Mouse (Mus musculus) NIH3T3 (cell line): ENCODE measurements around the gene Fam222b.

Source experiments
- DNase-seq: peaks from one replicate; pipeline ENCODE4 v3.0.0-alpha.2; 2012; ENCODE audit warnings: low read depth

Gene Fam222b

DNA sequence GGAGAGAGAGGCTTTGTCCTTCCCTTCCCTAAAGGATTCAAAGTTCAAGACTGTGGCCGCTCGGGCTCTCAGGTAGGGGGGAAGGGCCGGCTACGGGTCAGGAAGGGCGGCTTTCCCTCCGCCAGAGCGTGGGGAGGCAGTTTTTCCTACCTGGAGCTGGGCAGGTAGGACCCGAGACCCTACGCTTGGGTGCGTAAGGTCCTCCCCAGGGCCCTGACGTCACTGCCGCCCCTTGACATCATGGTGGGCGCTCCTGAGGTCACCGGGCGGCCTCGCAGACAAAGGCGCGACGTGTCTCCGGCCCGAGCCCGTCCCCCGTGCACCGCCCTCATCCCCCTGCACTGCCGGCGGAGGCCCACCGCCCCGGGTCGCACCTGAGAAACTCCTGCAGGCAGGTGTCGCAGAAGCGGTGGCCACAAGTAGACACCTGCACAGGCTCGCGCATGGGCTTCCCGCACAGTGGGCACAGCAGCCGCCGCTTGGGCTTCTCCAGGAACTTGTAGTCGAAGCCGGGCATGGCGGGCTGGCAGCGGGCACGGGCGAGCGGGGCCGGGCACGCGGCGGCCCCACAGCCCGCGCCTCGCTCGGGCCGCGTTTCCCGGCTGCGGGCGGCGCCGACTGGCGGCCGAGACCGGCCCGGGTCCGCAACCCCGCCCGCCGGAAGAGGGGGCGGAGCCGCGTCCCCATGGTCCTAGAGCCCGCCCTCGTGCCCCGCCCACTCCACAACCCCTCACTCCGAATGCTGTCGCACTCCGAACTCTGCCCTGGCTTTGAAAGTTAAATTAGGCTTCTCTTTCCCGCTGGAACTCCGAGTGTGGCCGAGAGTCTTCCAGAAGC is 70.7 kb downstream of the Fam222b start, which contains the start of gene Traf4:
Gene Traf4, minus strand, starts transcription at position 666 of the 837 bp plus-strand sequence.
- DNase-seq: peak; percentile 94

DNA sequence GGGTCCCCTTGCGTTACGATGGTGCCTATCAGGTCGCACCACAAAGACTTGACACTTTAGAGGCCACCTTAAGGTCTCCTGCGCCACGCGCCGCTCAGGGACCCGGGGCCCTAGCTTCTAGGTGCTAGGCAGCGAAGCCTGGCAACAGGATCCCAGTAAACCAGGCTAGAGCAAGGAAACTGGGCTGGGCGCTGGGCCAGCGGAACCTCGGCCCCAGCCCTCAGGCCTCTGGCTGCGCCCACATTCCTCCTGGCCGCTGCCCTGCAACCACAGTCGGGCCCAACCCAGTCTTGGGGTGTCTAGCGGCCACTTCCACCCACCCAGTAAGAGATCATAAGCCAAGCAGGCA is 71.3 kb downstream of the Fam222b start:
- peak; percentile 87 for DNase-seq

DNA sequence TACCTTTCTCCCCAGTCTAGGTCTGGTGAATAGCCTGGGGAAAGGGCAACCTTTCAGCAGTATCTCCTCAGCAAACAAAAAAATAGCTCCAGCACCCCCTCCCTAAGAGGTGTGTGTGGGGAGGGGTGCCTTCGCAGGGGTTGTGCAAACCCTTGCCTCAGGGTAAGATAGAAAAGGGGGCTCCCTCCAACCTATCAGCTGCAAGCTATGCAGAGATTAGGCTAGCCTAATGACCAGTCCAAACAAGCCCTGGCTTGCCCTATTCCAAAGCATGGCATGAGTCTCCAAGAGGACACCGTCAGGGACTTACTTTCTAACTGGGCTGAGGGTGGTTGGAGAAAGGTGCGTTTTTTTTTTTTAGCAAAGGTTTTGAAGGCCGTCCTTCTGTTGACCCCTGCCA is 71.7 kb downstream of the Fam222b start:
- no peak for DNase-seq

DNA sequence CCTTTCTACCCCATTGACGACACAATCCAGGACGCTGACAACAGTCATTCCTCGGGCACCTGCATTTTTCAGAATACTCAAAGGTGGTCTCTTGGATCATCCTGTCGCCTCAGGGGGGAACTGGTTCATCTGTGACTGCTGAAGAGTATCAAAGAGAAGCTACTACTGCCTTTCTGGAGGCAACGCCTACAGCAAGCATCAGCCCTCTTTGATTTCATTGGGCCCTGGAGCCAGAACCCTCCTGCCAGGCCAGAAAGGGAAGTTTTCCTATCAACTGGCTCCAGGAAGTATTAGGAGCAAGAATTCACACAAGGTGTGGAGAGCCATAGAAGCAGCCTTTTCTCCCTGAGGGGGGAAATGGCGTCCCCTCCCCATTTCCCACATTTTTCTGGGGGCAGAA is 72.2 kb downstream of the Fam222b start:
- no peak for DNase-seq

DNA sequence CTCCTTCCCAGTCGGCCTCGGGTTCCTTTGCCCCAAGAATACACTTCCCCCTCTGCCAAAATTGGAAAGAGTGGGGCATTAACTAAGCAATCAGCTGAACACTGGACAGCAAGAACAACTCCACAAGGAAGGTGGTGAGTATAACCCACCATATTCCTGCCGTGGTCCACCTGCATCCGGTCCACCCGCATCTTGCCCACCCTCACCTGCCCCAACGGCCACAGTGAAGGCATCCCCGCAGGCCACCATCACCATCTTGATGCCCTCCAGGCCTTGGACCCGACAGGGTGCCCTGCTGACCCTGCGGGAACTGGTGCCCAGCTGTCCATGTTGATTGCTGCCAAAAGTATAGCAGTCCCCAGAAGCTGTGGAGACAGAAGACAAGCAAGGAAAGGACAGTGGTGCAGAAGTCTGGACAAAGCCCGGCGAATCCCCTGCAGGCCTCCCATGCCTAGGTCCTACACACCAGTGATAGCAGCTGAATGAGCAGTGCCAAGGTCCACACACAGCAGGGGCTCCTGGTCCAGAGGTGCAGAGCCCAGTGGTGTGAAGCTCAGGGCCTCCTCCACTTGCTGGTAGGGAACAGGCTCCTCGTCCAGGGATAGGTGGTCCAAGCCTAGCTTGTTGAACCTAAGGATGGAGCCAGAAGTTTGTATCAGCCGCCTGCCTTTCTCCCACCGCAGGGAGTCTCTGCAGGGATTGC is 72.9 kb downstream of the Fam222b start:
- no peak for DNase-seq

DNA sequence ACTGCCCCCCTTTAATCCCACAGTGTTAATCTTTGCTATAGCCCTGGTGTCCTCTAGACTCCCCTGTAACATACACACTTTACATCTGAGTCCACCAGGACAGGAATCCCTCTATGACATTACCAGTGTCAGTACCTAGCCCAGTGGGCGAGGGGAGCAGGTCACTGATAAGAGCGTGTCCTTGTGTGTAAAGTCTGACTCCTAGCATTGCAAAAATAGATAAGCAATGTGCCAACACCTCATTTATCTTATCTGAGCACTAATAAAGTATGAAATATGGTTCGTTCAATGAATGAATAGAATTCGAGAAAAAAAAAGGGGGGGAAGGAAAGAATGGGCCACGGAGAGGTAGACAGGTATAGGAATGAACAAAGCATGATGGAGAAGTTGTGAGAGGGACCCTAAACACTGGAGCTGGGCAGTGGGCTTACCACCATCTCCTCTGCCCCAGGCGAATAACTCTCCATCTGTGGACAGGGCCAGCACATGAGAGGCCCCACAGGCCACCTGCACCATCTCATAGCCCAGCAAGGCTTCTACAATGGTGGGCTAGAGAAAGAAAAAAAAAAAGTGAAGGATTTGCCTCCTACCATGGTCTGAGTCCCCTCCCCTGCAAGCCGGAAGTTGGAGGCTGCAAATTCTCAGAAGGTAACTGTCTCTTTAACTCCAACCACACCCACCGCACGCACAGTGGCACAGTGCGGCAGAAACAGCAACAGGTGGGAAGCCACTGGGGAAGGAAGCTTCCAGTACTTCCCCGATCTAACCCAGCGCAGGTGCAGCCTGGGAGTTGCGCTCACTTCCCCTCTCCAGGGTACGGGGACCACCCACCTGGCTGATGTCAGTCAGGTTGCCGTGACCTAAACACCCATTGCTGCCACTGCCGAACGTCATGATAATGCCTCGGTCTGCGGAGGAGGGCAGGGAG is 74.3 kb downstream of the Fam222b start:
- DNase-seq: no peak

DNA sequence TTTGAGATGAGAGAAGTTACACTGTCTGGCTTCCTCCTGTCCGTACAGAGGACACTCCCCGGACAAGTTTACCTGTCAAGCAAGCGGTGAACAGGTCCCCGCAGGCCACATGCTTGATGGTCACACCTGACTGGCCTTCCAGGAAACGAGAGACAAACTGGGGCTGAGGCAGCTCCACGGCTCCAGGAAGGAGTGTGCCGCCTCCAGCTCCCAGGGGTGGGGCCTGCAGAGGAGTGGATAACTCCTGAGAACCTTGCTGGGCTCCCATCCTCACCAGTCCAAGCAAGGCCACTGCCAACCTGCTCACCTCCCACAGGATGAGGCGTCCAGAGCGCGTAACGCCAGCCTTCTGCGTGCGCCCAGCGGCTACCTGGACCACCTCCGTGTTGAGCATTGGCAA is 75.8 kb downstream of the Fam222b start:
- no peak for DNase-seq

DNA sequence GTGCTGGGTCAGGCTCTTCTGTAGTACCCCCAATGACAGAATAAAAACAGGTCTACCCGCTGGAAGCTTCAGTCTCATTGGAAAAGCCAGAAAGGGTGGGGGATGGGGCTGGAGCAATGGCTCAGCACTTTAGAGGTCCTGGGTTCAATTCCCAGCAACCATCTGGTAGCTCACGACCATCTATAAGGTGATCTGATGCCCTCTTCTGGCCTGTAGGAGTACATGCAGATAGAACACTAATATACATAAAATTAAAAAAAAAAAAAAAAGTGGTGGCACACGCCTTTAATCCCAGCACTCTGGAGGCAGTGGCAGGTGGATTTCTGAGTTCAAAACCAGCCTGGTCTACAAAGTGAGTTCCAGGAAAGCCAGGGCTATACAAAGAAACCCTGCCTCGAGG is 76.9 kb downstream of the Fam222b start:
- peak; percentile 41 for DNase-seq

DNA sequence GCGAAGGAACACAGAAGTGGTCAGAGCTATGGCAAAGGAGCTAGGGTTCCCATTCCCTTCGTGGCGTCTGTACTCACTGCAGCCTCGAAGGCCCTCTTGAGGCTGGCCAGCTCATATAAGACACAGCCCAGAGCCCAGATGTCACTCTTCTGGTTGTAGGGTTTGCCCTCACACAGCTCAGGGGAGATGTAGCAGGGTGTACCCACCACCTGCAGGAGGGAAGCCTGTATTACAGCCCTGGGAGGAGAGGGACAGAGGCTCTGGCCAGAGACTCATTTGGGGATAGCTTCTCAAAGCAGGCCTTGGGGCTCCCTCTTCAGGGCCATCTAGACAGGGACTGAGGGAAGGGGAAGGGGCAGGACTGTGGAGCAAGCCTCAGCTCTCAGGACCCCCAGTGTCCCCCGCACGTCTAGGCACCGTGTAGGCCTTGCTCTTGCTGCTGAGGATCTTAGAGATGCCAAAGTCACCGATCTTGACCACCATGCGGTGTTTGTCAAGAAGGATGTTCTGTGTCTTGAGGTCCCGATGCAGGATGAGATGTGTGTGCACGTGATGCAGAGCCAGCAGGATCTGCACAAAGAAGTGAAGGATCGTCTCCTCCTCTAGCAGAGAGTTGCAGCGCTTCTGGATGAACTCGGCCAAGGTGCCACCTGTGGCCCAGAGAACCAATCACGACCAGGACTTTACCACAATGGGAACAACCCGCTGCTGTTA is 77.7 kb downstream of the Fam222b start:
- peak; percentile 50 for DNase-seq

DNA sequence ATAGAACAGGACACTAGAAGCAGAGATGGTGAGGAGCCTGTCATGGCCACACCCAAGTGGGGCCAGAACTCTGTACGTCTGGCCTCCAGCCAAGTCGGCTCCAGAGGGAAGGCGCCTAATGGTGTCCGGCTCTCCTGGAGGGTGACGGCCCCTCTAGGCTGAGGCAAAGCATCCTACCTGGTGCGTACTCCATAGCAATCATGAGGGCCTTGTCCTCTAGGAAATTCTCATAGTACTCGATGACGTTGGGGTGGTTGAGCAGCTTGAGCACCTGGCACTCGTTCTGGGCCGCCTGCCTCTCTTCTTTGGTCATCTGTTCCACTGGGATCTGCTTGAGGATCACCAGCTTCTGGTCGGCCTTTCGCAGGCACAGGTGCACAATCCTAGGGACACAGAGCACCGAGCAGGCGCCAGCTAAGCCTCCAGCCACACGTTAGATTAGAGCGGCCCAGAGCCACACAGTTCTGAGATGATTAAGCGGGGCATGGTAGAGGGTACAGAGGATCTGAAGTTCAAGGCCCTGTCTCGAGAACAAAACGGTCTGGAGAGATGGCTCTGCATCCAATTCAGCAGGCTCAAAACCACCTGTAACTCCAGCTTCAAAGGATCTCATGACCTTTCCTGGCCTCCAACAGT is 78.4 kb downstream of the Fam222b start:
- no peak for DNase-seq

DNA sequence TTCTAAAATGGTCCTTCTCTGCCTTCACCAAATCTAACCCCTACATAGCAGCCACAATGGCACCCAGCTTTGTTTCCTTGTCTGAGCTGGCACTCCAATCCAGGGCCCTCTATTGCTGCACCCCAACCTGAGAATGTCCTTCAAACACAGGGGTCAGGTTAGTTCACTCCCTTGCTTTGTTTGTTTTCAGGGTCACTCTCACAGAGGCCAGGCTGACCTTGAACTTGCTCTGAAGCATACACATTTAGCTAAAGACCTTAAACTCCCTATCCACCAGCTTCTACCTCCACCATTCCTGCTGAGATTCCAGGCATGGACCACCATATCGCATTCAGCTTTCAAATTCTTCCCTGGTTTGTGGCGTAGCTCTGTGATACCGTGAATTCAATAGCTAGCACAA is 80.0 kb downstream of the Fam222b start:
- DNase-seq: no peak

DNA sequence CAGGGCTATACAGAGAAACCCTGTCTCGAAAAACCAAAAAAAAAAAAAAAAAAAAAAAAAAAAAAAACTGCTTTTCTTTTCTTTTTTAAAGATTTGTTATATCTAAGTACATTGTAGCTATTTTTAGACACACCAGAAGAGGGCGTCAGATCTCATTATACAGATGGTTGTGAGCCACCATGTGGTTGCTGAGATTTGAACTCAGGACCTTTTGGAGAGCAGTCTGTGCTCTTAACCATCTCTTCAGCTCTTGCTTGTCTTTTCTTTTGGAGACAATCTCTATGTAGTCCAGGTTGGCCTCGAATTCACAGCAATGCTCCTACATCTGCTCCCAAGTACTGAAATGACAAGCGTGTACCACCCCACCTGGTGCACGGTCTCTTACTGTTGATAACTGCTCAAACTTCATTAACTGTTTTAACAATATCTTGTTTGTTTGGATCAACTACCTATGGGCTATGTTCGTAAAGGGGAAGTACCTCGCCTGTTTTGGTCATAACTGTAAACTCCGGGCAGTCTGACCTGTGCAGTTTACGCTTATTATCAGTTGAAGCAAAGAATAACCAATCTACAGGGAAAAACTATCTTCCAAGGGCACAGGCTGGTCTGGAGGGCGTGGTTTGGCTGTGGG is 81.4 kb downstream of the Fam222b start:
- DNase-seq: peak; percentile 66

DNA sequence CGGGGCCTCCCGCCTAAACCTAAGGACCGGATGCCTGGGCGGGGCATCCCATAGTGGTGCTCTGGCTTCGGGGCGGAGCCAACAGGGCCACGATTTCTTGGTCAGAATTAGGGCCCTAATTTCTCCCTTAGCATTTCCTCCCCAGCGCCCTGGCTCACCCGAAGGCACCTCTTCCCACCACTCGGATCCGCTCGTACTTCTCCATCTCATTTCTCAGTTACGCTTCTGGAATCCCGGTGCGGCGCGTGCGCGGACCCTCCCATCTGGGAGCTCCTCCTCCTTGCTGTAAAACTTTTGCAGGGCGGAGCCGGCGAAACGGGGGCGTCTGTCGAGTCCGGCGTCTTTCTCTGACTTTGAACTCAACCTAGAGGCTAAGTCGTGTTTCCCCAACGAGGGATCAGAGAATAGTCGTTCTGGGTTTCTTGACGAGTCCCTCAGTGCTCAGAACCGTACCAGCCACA is 82.0 kb downstream of the Fam222b start, which contains the start of the genes Nek8 and Tlcd1:
Gene Nek8, minus strand, starts transcription at position 274 of the 461 bp plus-strand sequence.
Gene Tlcd1, plus strand, starts transcription at position 310 of the 461 bp plus-strand sequence.
- DNase-seq: peak; percentile 96

DNA sequence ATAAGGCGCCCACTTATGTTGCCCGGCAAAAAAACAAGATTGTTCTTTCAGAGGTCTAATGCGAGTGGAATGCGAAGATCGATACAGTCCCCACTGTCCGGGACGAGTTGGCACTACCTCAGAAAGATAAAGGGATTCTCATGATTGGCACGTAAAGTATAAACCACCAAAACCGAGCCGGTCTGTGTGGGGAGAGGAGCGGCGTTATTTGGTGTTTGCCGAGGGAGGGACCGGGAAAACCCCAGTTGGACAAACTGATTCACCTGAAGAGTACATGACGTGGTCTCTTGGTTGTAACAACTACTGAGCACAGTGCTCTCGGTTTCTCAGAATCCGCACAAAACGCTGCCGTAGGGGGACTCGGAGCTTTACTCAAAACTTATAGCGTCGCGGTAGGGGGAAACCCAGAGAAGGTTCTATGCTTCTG is 82.5 kb downstream of the Fam222b start:
- DNase-seq: no peak

DNA sequence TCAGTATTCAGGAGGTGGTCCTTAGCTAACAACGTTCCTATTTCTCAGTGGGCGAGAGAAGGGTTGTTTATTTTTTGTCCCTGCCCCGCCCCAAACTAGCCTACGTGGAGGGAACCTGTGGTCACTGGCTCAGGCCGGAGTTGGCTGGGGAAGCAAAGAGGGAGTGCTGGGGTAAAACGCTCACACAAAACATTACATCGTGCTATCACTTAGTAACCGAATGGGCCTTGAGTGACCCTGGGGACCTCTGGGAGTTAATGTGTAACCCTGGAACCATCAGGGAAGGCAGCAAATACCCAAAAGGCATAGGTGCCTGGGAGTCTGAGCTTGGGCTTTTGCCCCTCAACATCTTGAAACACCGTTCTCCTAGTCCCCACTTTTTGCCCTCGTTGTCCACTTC is 83.0 kb downstream of the Fam222b start:
- DNase-seq: peak; percentile 84

DNA sequence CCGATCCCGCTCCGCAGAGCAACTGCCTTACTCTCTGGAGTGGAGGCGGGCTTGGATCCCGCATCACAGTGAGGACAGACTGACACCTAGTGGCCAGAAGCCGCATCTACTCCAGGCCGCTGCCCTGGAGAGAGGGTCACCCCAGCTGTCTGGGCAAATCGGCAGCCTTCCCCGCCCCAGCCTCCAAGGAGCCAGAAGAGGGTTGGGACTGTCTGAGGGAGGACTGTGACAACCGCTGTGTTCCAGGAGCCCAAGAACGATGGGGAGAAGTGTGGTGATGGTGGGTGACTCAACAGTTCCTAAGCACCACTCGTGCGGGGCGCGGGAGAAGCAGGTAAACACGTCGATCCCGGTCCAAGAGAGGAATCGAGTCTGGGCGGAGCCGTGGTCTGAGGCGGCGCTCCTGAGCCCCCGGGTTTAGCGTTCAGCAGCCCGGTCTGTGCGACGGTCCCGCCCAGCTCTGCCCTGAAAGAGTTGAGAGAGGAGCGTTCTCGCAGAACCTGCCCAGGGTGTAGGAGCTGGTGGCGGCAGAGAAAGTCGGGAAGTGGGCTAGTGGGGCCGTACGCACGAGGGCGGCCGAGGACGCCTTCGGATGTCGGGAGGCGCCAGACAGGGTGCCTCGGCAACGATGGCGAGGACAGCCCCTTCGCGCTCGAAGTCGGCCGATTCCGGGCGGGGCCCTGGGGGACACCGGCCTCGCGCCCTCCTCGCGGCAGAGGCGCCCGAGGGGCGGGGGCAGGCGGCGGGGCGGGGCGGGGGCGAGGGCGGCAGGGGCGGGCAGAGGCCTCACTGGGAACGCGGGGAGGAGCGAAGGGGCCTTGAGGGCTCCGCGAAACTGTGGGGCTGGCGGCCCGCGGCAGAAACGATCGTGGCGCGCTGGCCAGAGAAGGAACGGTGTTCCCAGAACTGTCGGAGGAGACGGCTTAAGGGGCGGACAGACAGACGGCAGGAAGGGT is 83.7 kb downstream of the Fam222b start:
- peak; percentile 98 for DNase-seq

DNA sequence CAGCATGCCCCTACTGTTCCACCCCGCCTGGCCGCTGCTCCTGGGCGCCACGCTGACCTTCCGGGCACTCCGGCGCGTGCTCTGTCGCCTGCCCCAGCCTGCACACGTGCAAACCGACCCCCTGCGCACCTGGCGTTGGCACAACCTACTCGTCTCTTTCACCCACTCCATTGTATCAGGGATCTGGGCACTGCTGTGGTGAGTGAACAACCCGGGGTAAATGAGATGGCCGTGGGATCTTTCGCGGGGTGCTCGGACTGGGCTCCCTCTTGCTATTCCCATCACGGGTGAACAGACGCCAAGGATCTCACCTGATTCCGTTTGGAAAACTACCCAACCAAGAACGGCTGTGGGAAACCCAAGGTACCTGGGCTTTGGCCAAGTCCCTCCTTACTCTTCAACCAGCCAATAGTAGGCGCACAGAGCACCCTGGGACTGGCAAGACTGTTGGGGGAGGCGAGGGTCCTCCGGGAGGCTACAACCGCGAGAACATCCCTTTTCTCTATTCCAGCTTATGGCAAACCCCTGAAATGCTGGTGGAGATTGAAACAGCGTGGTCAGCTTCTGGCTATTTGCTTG is 84.5 kb downstream of the Fam222b start:
- DNase-seq: peak; percentile 90

DNA sequence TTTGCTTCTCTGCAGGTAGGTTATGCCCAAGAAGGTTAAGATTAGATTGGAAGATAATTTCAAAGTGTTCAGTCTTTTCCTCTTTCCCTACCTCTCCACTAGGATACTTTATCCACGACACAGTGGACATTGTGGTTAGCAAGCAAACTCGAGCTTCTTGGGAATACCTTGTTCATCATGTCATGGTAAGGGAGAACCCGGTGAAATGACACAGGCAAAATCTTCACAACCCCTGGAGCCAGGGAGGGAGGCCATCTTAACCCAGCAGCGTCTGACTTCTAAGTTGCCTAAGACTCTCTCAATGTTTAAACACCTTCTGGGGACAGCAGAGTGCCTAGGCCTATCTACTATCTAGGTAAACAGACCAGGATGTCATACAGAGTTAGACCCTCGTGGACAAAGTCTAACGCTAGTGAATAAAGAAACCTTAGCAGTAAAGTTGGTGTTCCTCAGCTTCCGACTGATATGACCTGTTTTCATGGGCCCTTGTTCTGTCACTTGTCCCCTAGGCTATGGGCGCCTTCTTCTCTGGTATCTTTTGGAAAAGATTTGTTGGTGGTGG is 85.1 kb downstream of the Fam222b start:
- peak; percentile 28 for DNase-seq
